Mouse (Mus musculus): ENCODE measurements around the gene Nkx2-9. TPM values are rescaled to one million over a fixed set of nuclear protein-coding genes. Genes with fewer than 3 reads are reported as not detected.

The Nkx2-9 gene
- total and polyA plus RNA-seq, 2 experiments, result not detected

GRCm38 (mm10) chr12:56614513-56614912 is 1.4 kb upstream of the Nkx2-9 start:
- Histone ChIP-seq H3K27me3 (ENCODE audit: control insufficient read depth, insufficient read depth, low read length) (peaks cover 11% of the 10 kb centered on the region; the same call in 1 of the 2 replicates), H3K36me3 (ENCODE audit: control insufficient read depth, insufficient read depth, low read length) (no peaks in the 10 kb centered on the region), H3K27ac (replicated peaks; ENCODE audit: insufficient read depth, low read depth, low read length) (no peak overlapping the region), H3K4me3 (ENCODE audit: insufficient read depth, low read depth, low read length) (no peak overlapping the region), H3K79me2 (ENCODE audit: control insufficient read depth, insufficient read depth, low read length) (no peaks in the 10 kb centered on the region), H3K9ac (ENCODE audit: low read depth, low read length) (no peak overlapping the region), H3K4me1 (ENCODE audit: control insufficient read depth, insufficient read depth, low read length) (no peaks in the 10 kb centered on the region)
- WGBS, result 6% methylated on average over 21 of the region's 21 CpGs
- TF ChIP-seq CTCF (IDR thresholded peaks at IDR 0.05; ENCODE audit: low read depth, low read length), result no peak
- no peak for TF ChIP-seq POLR2A (IDR thresholded peaks at IDR 0.05; ENCODE audit: extremely low read depth, insufficient read depth, low read length)
- no peak for DNase-seq (ENCODE audit: extremely low read depth, low read depth, low spot score)

DNA sequence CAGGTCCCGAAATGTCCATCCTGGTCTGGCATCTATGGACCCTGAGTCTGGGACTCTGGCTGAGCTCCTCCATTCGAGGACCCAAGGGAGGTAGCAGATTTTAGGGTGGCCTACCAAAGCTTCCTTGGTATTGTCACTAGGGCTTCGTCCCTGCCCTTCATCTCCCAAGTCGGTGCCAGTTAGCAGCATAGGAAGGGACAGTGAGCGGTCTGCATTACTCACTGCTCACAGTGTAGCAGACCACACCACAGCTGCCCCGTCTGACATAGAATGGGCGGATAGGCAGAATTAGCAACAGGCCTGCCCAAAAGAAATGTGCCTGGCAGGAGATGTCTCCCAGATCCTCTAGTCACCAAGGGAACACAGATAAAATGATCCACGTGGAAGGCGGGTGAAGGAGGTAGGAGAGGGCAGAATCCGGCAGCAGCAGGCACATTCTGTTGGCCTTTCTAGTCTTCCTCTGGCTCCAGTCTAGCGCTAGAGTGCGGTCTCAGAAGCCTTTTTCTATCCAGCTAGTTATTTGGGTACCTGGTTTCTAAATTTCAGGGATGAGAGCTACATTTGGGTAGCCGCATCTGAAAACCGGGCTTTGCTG is 929 bp upstream of the Nkx2-9 start:
- no peak for DNase-seq (ENCODE audit: extremely low read depth, low read depth, low spot score)
- Histone ChIP-seq H3K79me2 (ENCODE audit: control insufficient read depth, insufficient read depth, low read length) (no peaks in the 10 kb centered on the region), H3K36me3 (ENCODE audit: control insufficient read depth, insufficient read depth, low read length) (no peaks in the 10 kb centered on the region), H3K4me3 (ENCODE audit: insufficient read depth, low read depth, low read length) (no peak overlapping the region), H3K27ac (replicated peaks; ENCODE audit: insufficient read depth, low read depth, low read length) (no peak overlapping the region), H3K9ac (ENCODE audit: low read depth, low read length) (no peak overlapping the region), H3K4me1 (ENCODE audit: control insufficient read depth, insufficient read depth, low read length) (no peaks in the 10 kb centered on the region), H3K27me3 (ENCODE audit: control insufficient read depth, insufficient read depth, low read length) (peaks cover 11% of the 10 kb centered on the region; the same call in 1 of the 2 replicates)
- TF ChIP-seq CTCF (IDR thresholded peaks at IDR 0.05; ENCODE audit: low read depth, low read length) (no peak), POLR2A (IDR thresholded peaks at IDR 0.05; ENCODE audit: extremely low read depth, insufficient read depth, low read length) (no peak)
- 11% methylated on average over 14 of the region's 14 CpGs for WGBS

DNA sequence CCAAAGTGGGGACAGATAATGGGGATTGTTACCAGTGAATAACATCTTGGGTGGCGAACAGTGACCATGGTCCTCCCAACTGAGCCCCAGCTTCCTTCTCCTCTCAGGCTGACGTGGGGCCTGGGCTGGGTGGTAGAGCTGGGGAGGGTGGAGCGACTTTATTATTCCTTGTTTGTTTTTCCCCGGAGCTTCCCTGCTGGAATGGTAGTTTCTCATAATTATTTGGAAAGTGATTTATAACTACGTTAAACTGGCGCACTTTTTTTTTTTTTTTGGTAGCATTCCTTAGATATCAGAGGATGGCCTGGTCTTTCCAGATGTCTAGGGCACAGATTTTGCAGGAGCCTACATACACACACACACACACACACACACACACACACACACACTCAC is 350 bp upstream of the Nkx2-9 start:
- no peak overlapping the region for H3K9ac ChIP-seq (ENCODE audit: low read depth, low read length)
- no peak for DNase-seq (ENCODE audit: extremely low read depth, low read depth, low spot score)
- H3K27ac ChIP-seq (replicated peaks; ENCODE audit: insufficient read depth, low read depth, low read length), result no peak overlapping the region
- no peaks in the 10 kb centered on the region for H3K79me2 ChIP-seq (ENCODE audit: control insufficient read depth, insufficient read depth, low read length)
- H3K4me3 ChIP-seq (ENCODE audit: insufficient read depth, low read depth, low read length), result no peak overlapping the region
- peaks cover 11% of the 10 kb centered on the region; the same call in 1 of the 2 replicates for H3K27me3 ChIP-seq (ENCODE audit: control insufficient read depth, insufficient read depth, low read length)
- no peaks in the 10 kb centered on the region for H3K4me1 ChIP-seq (ENCODE audit: control insufficient read depth, insufficient read depth, low read length)
- 1% methylated on average over 6 of the region's 6 CpGs for WGBS
- TF ChIP-seq CTCF (IDR thresholded peaks at IDR 0.05; ENCODE audit: low read depth, low read length), result no peak
- no peak for TF ChIP-seq POLR2A (IDR thresholded peaks at IDR 0.05; ENCODE audit: extremely low read depth, insufficient read depth, low read length)
- H3K36me3 ChIP-seq (ENCODE audit: control insufficient read depth, insufficient read depth, low read length), result no peaks in the 10 kb centered on the region

DNA sequence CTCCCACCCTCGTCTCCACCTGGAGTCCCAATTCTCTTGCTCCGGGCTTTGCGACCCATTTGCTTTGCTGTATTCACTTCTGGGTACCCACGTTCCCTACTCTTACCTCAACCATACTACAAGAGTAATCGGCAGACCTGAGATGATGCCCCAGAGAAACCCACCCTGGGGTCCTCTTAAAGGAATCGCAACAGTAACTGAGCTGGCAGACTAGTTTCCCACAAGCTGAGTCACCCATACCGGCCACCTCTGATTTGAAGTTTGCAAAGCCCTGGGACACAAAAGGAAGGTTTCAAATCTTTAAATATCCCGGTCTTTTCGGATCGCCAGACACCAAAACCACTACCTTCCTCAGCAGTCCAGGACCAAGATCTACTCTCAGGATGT is 742 bp downstream of the Nkx2-9 start:
- no peak overlapping the region for H3K9ac ChIP-seq (ENCODE audit: low read depth, low read length)
- WGBS, result 2% methylated on average over 10 of the region's 10 CpGs
- TF ChIP-seq POLR2A (IDR thresholded peaks at IDR 0.05; ENCODE audit: extremely low read depth, insufficient read depth, low read length), result no peak
- TF ChIP-seq CTCF (IDR thresholded peaks at IDR 0.05; ENCODE audit: low read depth, low read length), result no peak
- H3K36me3 ChIP-seq (ENCODE audit: control insufficient read depth, insufficient read depth, low read length), result no peaks in the 10 kb centered on the region
- no peaks in the 10 kb centered on the region for H3K4me1 ChIP-seq (ENCODE audit: control insufficient read depth, insufficient read depth, low read length)
- H3K27ac ChIP-seq (replicated peaks; ENCODE audit: insufficient read depth, low read depth, low read length), result no peak overlapping the region
- H3K4me3 ChIP-seq (ENCODE audit: insufficient read depth, low read depth, low read length), result no peak overlapping the region
- H3K27me3 ChIP-seq (ENCODE audit: control insufficient read depth, insufficient read depth, low read length), result peaks cover 11% of the 10 kb centered on the region; the same call in 1 of the 2 replicates
- H3K79me2 ChIP-seq (ENCODE audit: control insufficient read depth, insufficient read depth, low read length), result no peaks in the 10 kb centered on the region
- DNase-seq (ENCODE audit: extremely low read depth, low read depth, low spot score), result no peak

- H3K27me3 ChIP-seq (ENCODE audit: control insufficient read depth, insufficient read depth, low read length), result peaks cover 11% of the 10 kb centered on the region; the same call in 1 of the 2 replicates
- H3K27ac ChIP-seq (replicated peaks; ENCODE audit: insufficient read depth, low read depth, low read length), result no peak overlapping the region
- no peaks in the 10 kb centered on the region for H3K36me3 ChIP-seq (ENCODE audit: control insufficient read depth, insufficient read depth, low read length)
- no peak overlapping the region for H3K4me3 ChIP-seq (ENCODE audit: insufficient read depth, low read depth, low read length)
- H3K4me1 ChIP-seq (ENCODE audit: control insufficient read depth, insufficient read depth, low read length), result no peaks in the 10 kb centered on the region
- no peak for TF ChIP-seq CTCF (IDR thresholded peaks at IDR 0.05; ENCODE audit: low read depth, low read length)
- no peak for TF ChIP-seq POLR2A (IDR thresholded peaks at IDR 0.05; ENCODE audit: extremely low read depth, insufficient read depth, low read length)
- no peak for DNase-seq (ENCODE audit: extremely low read depth, low read depth, low spot score)
- H3K79me2 ChIP-seq (ENCODE audit: control insufficient read depth, insufficient read depth, low read length), result no peaks in the 10 kb centered on the region
- WGBS, result 2% methylated on average over 57 of the region's 57 CpGs
- H3K9ac ChIP-seq (ENCODE audit: low read depth, low read length), result no peak overlapping the region
Observed at GRCm38 (mm10) chr12:56611504-56612348, 1.4 kb downstream of the Nkx2-9 start.

- WGBS, result 14% methylated on average over 6 of the region's 6 CpGs
- H3K9ac ChIP-seq (ENCODE audit: low read depth, low read length), result no peak overlapping the region
- H3K79me2 ChIP-seq (ENCODE audit: control insufficient read depth, insufficient read depth, low read length), result no peaks in the 10 kb centered on the region
- DNase-seq (ENCODE audit: extremely low read depth, low read depth, low spot score), result no peak
- peaks cover 11% of the 10 kb centered on the region; the same call in 1 of the 2 replicates for H3K27me3 ChIP-seq (ENCODE audit: control insufficient read depth, insufficient read depth, low read length)
- H3K36me3 ChIP-seq (ENCODE audit: control insufficient read depth, insufficient read depth, low read length), result no peaks in the 10 kb centered on the region
- TF ChIP-seq POLR2A (IDR thresholded peaks at IDR 0.05; ENCODE audit: extremely low read depth, insufficient read depth, low read length) (no peak), CTCF (IDR thresholded peaks at IDR 0.05; ENCODE audit: low read depth, low read length) (no peak)
- no peak overlapping the region for H3K4me3 ChIP-seq (ENCODE audit: insufficient read depth, low read depth, low read length)
- H3K27ac ChIP-seq (replicated peaks; ENCODE audit: insufficient read depth, low read depth, low read length), result no peak overlapping the region
- H3K4me1 ChIP-seq (ENCODE audit: control insufficient read depth, insufficient read depth, low read length), result no peaks in the 10 kb centered on the region
Observed at GRCm38 (mm10) chr12:56610851-56611250, 2.2 kb downstream of the Nkx2-9 start.

Measured in liver, adult 2 months (tissue).